Mouse (Mus musculus): ENCODE measurements around the gene Sprr2a2. TPM values are rescaled to one million over a fixed set of nuclear protein-coding genes. Genes with fewer than 3 reads are reported as not detected.
A peak's percentile ranks its signal among the peaks of the same experiment; 100 is the strongest.
"Not testable (repeated sequence)": the region's sequence is repeated elsewhere in the genome, so short reads cannot be mapped to it uniquely, and the experiment has no call there.

Gene Sprr2a2
- polyA plus RNA-seq, 1 experiment from 2014 or later, result not detected

- not testable (repeated sequence) for H3K4me2 ChIP-seq (ENCODE audit: low read depth, low read length); ATAC-seq (replicated peaks; ENCODE audit: insufficient number of reproducible peaks, low FRiP score, low TSS enrichment, low read depth); H3K27ac ChIP-seq (replicated peaks; ENCODE audit: low read depth, low read length); H3K9ac ChIP-seq (replicated peaks; ENCODE audit: low read length); H3K27me3 ChIP-seq (ENCODE audit: control insufficient read depth, insufficient read depth, low read length); H3K4me1 ChIP-seq (ENCODE audit: control insufficient read depth, insufficient read depth, low read length); DNase-seq (ENCODE audit: low spot score); H3K9me3 ChIP-seq (replicated peaks; ENCODE audit: control insufficient read depth, low read length); H3K36me3 ChIP-seq (replicated peaks; ENCODE audit: control insufficient read depth, insufficient read depth, low read depth, low read length); H3K4me3 ChIP-seq (ENCODE audit: low read depth, low read length)
- WGBS, result 88% methylated on average over 1 of the region's 2 CpGs
Observed at GRCm38 (mm10) chr3:92250450-92250849, 34.7 kb downstream of the Sprr2a2 start.

DNA sequence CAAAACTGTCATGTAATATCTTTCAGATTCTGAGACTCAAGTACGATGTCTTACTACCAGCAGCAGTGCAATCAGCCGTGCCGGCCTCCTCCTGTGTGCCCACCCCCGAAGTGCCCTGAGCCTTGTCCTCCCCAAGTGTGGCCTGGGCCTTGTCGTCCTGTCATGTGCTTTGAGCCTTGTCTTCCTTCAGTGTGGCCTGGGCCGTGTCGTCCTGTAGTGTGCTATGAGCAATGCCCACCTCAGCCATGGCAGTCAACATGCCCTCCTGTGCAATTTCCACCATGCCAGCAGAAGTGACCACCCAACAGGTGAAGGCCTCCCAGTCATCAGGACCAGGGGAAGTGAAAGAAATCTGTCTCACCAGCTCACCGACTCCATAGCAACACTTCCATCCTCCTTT lies 38.1 kb downstream of the Sprr2a2 start:
- WGBS, result no CpG with 5 or more reads among the region's 8 CpGs
- H3K9me3 ChIP-seq (replicated peaks; ENCODE audit: control insufficient read depth, low read length); H3K4me3 ChIP-seq (ENCODE audit: low read depth, low read length); DNase-seq (ENCODE audit: low spot score); H3K27ac ChIP-seq (replicated peaks; ENCODE audit: low read depth, low read length); H3K4me1 ChIP-seq (ENCODE audit: control insufficient read depth, insufficient read depth, low read length); H3K27me3 ChIP-seq (ENCODE audit: control insufficient read depth, insufficient read depth, low read length); H3K9ac ChIP-seq (replicated peaks; ENCODE audit: low read length); H3K36me3 ChIP-seq (replicated peaks; ENCODE audit: control insufficient read depth, insufficient read depth, low read depth, low read length); H3K4me2 ChIP-seq (ENCODE audit: low read depth, low read length): not testable (repeated sequence)
- ATAC-seq (replicated peaks; ENCODE audit: insufficient number of reproducible peaks, low FRiP score, low TSS enrichment, low read depth), result 0 out of 2 replicates have a peak, but pooled peaks have one; percentile 41

GRCm38 (mm10) chr3:92258526-92258925 lies 42.8 kb downstream of the Sprr2a2 start:
- H3K4me2 ChIP-seq (ENCODE audit: low read depth, low read length); DNase-seq (ENCODE audit: low spot score); H3K4me3 ChIP-seq (ENCODE audit: low read depth, low read length); H3K27me3 ChIP-seq (ENCODE audit: control insufficient read depth, insufficient read depth, low read length); H3K36me3 ChIP-seq (replicated peaks; ENCODE audit: control insufficient read depth, insufficient read depth, low read depth, low read length); H3K9me3 ChIP-seq (replicated peaks; ENCODE audit: control insufficient read depth, low read length); H3K27ac ChIP-seq (replicated peaks; ENCODE audit: low read depth, low read length); H3K9ac ChIP-seq (replicated peaks; ENCODE audit: low read length); H3K4me1 ChIP-seq (ENCODE audit: control insufficient read depth, insufficient read depth, low read length): not testable (repeated sequence)
- ATAC-seq (replicated peaks; ENCODE audit: insufficient number of reproducible peaks, low FRiP score, low TSS enrichment, low read depth), result 0 out of 2 replicates have a peak, but pooled peaks have one; percentile 57

DNA sequence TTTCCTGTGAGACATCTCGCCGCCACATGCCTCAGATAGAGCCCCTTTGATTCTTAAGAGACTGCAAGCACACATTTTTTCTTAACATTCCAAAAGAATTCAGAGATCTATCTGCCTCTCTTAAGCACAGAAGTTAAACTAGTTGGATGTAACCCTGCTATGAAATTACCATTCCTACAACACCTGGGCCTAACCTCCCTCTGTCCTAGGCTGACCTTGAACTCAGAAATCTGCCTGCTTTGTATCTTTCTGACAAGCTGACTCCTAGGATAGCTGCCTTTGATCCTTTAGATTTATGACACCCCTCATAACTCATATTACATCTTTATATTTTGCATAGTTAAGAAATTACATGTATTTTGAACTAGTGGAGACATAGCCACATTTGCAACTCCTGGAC lies 47.7 kb downstream of the Sprr2a2 start:
- H3K27ac ChIP-seq (replicated peaks; ENCODE audit: low read depth, low read length); H3K9me3 ChIP-seq (replicated peaks; ENCODE audit: control insufficient read depth, low read length); ATAC-seq (replicated peaks; ENCODE audit: insufficient number of reproducible peaks, low FRiP score, low TSS enrichment, low read depth); H3K36me3 ChIP-seq (replicated peaks; ENCODE audit: control insufficient read depth, insufficient read depth, low read depth, low read length); H3K4me1 ChIP-seq (ENCODE audit: control insufficient read depth, insufficient read depth, low read length); H3K4me2 ChIP-seq (ENCODE audit: low read depth, low read length); H3K9ac ChIP-seq (replicated peaks; ENCODE audit: low read length); H3K4me3 ChIP-seq (ENCODE audit: low read depth, low read length); DNase-seq (ENCODE audit: low spot score); H3K27me3 ChIP-seq (ENCODE audit: control insufficient read depth, insufficient read depth, low read length): not testable (repeated sequence)
- no CpG with 5 or more reads among the region's 2 CpGs for WGBS

DNA sequence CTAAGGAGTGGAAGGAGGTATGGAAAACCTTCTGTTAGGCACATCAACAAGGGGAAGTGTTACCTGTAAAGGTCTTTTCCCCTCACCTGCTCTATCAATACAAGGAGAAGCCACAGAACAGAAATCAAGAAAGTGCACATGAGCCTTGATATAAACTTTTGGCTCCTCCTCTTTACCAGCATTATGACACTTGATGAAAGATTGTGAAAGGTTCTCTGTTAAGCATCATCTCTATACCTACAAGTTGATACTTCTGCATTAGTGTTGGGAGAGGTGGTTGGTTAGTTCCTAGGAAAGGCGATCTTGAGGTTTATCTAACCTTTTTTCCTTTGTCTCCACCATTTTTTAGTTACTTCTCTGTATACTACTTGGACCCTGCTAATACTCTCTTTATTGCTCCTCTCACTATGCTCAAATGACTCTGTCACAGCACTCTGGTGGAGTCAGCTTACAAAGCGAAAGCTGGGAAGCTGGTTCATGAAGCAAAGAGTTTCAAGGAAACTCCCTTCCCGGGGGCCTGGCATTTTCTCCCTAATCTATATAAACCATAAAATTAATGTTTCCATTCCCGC lies 55.8 kb downstream of the Sprr2a2 start:
- no CpG with 5 or more reads among the region's 4 CpGs for WGBS
- H3K4me2 ChIP-seq (ENCODE audit: low read depth, low read length); DNase-seq (ENCODE audit: low spot score); H3K4me3 ChIP-seq (ENCODE audit: low read depth, low read length); H3K9ac ChIP-seq (replicated peaks; ENCODE audit: low read length); H3K9me3 ChIP-seq (replicated peaks; ENCODE audit: control insufficient read depth, low read length); H3K4me1 ChIP-seq (ENCODE audit: control insufficient read depth, insufficient read depth, low read length); H3K36me3 ChIP-seq (replicated peaks; ENCODE audit: control insufficient read depth, insufficient read depth, low read depth, low read length); H3K27me3 ChIP-seq (ENCODE audit: control insufficient read depth, insufficient read depth, low read length); H3K27ac ChIP-seq (replicated peaks; ENCODE audit: low read depth, low read length): not testable (repeated sequence)
- ATAC-seq (replicated peaks; ENCODE audit: insufficient number of reproducible peaks, low FRiP score, low TSS enrichment, low read depth), result 0 out of 2 replicates have a peak, but pooled peaks have one; percentile 24

DNA sequence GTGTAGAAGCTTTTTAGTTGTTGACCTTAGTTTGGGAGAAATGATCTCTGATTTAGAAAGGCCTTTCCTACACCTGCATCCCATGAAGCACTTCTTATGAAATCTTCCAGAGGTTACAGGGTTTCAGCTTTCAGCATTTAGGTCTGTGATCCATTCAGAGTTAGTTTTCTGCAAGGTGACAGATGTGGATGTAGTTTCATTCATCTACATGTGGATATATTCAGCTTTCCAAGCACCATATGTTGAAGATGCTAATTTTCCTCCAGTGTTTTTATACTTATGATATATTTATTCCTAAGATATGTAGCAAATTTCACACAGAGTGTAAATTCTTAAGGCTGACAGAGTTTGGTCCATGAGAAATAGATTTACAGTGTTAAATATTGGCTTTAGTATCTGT lies 57.8 kb downstream of the Sprr2a2 start:
- not testable (repeated sequence) for ATAC-seq (replicated peaks; ENCODE audit: insufficient number of reproducible peaks, low FRiP score, low TSS enrichment, low read depth); H3K9ac ChIP-seq (replicated peaks; ENCODE audit: low read length); H3K4me2 ChIP-seq (ENCODE audit: low read depth, low read length)

GRCm38 (mm10) chr3:92274018-92274417 lies 58.3 kb downstream of the Sprr2a2 start:
- ATAC-seq (replicated peaks; ENCODE audit: insufficient number of reproducible peaks, low FRiP score, low TSS enrichment, low read depth); DNase-seq (ENCODE audit: low spot score); H3K4me1 ChIP-seq (ENCODE audit: control insufficient read depth, insufficient read depth, low read length); H3K9me3 ChIP-seq (replicated peaks; ENCODE audit: control insufficient read depth, low read length); H3K4me3 ChIP-seq (ENCODE audit: low read depth, low read length); H3K36me3 ChIP-seq (replicated peaks; ENCODE audit: control insufficient read depth, insufficient read depth, low read depth, low read length); H3K4me2 ChIP-seq (ENCODE audit: low read depth, low read length); H3K27me3 ChIP-seq (ENCODE audit: control insufficient read depth, insufficient read depth, low read length); H3K27ac ChIP-seq (replicated peaks; ENCODE audit: low read depth, low read length); H3K9ac ChIP-seq (replicated peaks; ENCODE audit: low read length): not testable (repeated sequence)
- no CpG with 5 or more reads among the region's 1 CpGs for WGBS

More for the DNA sequence above, 57.8 kb downstream of the Sprr2a2 start:
- not testable (repeated sequence) for DNase-seq (ENCODE audit: low spot score); H3K4me3 ChIP-seq (ENCODE audit: low read depth, low read length); H3K4me1 ChIP-seq (ENCODE audit: control insufficient read depth, insufficient read depth, low read length); H3K36me3 ChIP-seq (replicated peaks; ENCODE audit: control insufficient read depth, insufficient read depth, low read depth, low read length); H3K27me3 ChIP-seq (ENCODE audit: control insufficient read depth, insufficient read depth, low read length); H3K9me3 ChIP-seq (replicated peaks; ENCODE audit: control insufficient read depth, low read length); H3K27ac ChIP-seq (replicated peaks; ENCODE audit: low read depth, low read length)

DNA sequence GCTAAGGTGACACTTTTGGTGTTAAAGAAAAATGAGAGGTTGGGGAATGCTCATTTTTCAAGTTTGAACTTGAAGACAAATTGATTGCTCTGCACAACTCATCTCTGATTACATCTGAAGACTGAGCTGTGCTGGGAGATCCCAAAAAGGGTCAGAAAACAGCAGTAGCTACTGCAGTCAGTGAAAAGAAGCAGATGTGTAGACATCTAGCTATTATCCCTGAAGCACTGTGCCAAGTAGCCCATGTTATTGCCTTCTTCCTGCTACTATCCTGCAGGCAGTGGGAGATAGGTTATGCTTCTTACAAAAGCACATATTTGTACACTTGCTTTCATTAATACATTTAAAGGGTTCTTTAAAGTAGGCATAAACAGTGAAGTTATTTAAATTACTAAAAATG lies 63.9 kb downstream of the Sprr2a2 start:
- H3K27me3 ChIP-seq (ENCODE audit: control insufficient read depth, insufficient read depth, low read length); DNase-seq (ENCODE audit: low spot score); H3K4me1 ChIP-seq (ENCODE audit: control insufficient read depth, insufficient read depth, low read length); H3K9ac ChIP-seq (replicated peaks; ENCODE audit: low read length); H3K4me2 ChIP-seq (ENCODE audit: low read depth, low read length); H3K36me3 ChIP-seq (replicated peaks; ENCODE audit: control insufficient read depth, insufficient read depth, low read depth, low read length); H3K27ac ChIP-seq (replicated peaks; ENCODE audit: low read depth, low read length); H3K9me3 ChIP-seq (replicated peaks; ENCODE audit: control insufficient read depth, low read length); H3K4me3 ChIP-seq (ENCODE audit: low read depth, low read length); ATAC-seq (replicated peaks; ENCODE audit: insufficient number of reproducible peaks, low FRiP score, low TSS enrichment, low read depth): not testable (repeated sequence)
